Mouse (Mus musculus): ENCODE results near the gene Atp10a. TPM values are rescaled to one million over a fixed set of nuclear protein-coding genes. Genes with fewer than 3 reads are reported as not detected.

Gene Atp10a
- polyA plus RNA-seq, 1 experiment from 2014 or later, result 0.20 TPM

DNA sequence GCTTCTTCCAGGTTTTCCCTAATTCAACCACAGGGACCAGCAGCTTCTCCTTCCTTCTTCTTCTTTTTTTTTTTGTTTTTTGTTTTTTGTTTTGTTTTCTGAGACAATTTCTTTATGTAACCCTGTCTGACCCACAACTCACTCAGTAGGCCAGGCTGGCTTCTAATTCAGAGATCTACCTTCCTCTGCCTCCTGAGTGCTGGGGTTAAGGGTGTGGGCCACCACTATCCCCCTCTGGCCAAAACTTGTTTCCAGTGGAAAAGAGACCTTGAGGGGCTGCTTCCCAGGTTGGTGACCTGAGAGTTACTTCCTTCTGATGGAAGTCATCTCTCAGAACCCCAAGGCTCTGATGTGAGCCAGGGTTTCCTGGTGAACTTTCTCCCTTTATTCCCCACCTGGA, 4.1 kb downstream of the Atp10a start:
- Histone ChIP-seq H3K4me3 (ENCODE audit: low read depth, low read length) (no peak overlapping the region), H3K4me2 (ENCODE audit: low read depth, low read length) (no peak overlapping the region), H3K36me3 (replicated peaks; ENCODE audit: insufficient read depth, low read length) (no peaks in the 10 kb centered on the region), H3K27me3 (ENCODE audit: insufficient read depth, low read length) (0 out of 2 replicates have a peak, but pooled peaks cover 3% of the 10 kb centered on the region), H3K9me3 (ENCODE audit: low read length) (no peaks in the 10 kb centered on the region), H3K4me1 (ENCODE audit: insufficient read depth) (no peaks in the 10 kb centered on the region), H3K27ac (ENCODE audit: low read depth) (no peak overlapping the region), H3K9ac (replicated peaks) (no peak overlapping the region)
- DNase-seq (no peak), ATAC-seq (no peak)
- no peak for TF ChIP-seq CTCF (IDR thresholded peaks at IDR 0.05; ENCODE audit: low read depth)
- TF ChIP-seq EP300 (IDR thresholded peaks at IDR 0.05; ENCODE audit: low read depth), result no peak

DNA sequence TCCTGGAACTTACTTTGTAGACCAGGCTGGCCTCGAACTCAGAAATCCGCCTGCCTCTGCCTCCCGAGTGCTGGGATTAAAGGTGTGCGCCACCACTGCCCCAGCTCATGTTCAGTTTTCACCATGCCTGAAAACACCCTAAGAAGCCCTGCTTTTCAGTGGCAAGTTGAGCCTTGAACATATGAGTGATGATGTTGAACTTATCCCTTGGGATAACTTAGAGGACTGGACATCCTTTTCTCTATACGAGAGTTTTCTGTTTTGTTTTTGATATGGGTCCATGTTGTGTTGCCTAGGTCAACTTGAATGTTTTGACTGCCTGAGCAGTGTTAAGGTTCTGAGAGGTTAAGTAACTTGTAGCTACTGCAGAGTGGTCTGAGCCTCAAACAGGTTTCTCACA, 4.7 kb downstream of the Atp10a start:
- H3K9me3 ChIP-seq (ENCODE audit: low read length), result no peaks in the 10 kb centered on the region
- 0 out of 2 replicates have a peak, but pooled peaks cover 3% of the 10 kb centered on the region for H3K27me3 ChIP-seq (ENCODE audit: insufficient read depth, low read length)
- no peak for TF ChIP-seq EP300 (IDR thresholded peaks at IDR 0.05; ENCODE audit: low read depth)
- no peak for TF ChIP-seq CTCF (IDR thresholded peaks at IDR 0.05; ENCODE audit: low read depth)
- ATAC-seq (no peak), DNase-seq (no peak)
- no peaks in the 10 kb centered on the region for H3K4me1 ChIP-seq (ENCODE audit: insufficient read depth)
- H3K9ac ChIP-seq (replicated peaks), result no peak overlapping the region
- no peak overlapping the region for H3K27ac ChIP-seq (ENCODE audit: low read depth)
- no peak overlapping the region for H3K4me2 ChIP-seq (ENCODE audit: low read depth, low read length)
- WGBS (ENCODE audit: insufficient replicate concordance), result 80% methylated on average over 5 of the region's 5 CpGs
- no peak overlapping the region for H3K4me3 ChIP-seq (ENCODE audit: low read depth, low read length)
- no peaks in the 10 kb centered on the region for H3K36me3 ChIP-seq (replicated peaks; ENCODE audit: insufficient read depth, low read length)

DNA sequence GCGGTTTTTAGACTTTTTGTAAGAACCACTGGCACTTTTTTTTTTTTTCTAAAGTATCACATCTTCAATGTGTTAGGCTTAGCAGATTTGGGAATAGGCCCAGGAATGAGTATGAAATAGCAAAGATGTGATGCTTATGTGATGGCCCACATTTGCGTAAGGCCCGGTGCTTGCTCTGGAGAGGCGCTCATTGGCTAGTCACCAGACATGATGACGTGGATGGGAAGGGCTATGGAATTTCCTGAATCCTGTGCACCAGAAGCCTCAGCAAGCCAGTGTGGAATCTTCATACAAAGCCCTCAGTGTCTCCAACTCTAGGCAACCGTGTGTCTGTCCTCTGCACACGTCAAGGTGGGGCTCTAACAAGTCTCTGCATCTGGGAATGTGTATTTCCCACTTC, 5.1 kb downstream of the Atp10a start:
- ATAC-seq (no peak), DNase-seq (no peak)
- TF ChIP-seq EP300 (IDR thresholded peaks at IDR 0.05; ENCODE audit: low read depth), result no peak
- no peak for TF ChIP-seq CTCF (IDR thresholded peaks at IDR 0.05; ENCODE audit: low read depth)
- Histone ChIP-seq H3K4me3 (ENCODE audit: low read depth, low read length) (no peak overlapping the region), H3K9ac (replicated peaks) (no peak overlapping the region), H3K27ac (ENCODE audit: low read depth) (no peak overlapping the region), H3K27me3 (ENCODE audit: insufficient read depth, low read length) (0 out of 2 replicates have a peak, but pooled peaks cover 3% of the 10 kb centered on the region), H3K36me3 (replicated peaks; ENCODE audit: insufficient read depth, low read length) (no peaks in the 10 kb centered on the region), H3K4me2 (ENCODE audit: low read depth, low read length) (no peak overlapping the region), H3K9me3 (ENCODE audit: low read length) (no peaks in the 10 kb centered on the region), H3K4me1 (ENCODE audit: insufficient read depth) (no peaks in the 10 kb centered on the region)
- WGBS (ENCODE audit: insufficient replicate concordance), result 83% methylated on average over 7 of the region's 7 CpGs

DNA sequence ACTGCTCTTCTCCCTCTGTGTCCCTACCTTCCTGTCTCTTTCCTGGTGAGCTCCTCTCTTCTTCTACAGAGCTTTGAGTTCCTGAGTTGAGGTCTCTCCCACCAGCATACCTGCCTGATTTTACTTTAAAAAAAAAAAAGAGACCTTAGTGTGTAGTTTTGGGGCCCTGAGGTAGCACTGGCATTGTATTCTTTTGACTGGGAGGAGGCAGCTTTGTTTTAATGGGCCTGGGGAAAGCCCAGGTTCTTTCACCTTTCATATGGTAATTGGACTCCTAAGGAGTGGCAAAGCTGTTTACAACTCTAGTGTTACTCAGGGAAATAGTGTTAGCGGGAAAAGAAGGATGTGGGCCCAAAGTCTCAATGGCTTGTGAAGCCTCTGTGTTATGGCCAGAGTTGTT, 12.7 kb downstream of the Atp10a start:
- TF ChIP-seq EP300 (IDR thresholded peaks at IDR 0.05; ENCODE audit: low read depth), result no peak
- no peak for TF ChIP-seq CTCF (IDR thresholded peaks at IDR 0.05; ENCODE audit: low read depth)
- Histone ChIP-seq H3K36me3 (replicated peaks; ENCODE audit: insufficient read depth, low read length) (no peaks in the 10 kb centered on the region), H3K27me3 (ENCODE audit: insufficient read depth, low read length) (no peaks in the 10 kb centered on the region), H3K4me1 (ENCODE audit: insufficient read depth) (no peaks in the 10 kb centered on the region), H3K4me2 (ENCODE audit: low read depth, low read length) (no peak overlapping the region), H3K9me3 (ENCODE audit: low read length) (no peaks in the 10 kb centered on the region), H3K4me3 (ENCODE audit: low read depth, low read length) (no peak overlapping the region), H3K27ac (ENCODE audit: low read depth) (no peak overlapping the region), H3K9ac (replicated peaks) (no peak overlapping the region)
- ATAC-seq, result no peak
- WGBS (ENCODE audit: insufficient replicate concordance), result 76% methylated on average over 1 of the region's 1 CpGs
- no peak for DNase-seq

DNA sequence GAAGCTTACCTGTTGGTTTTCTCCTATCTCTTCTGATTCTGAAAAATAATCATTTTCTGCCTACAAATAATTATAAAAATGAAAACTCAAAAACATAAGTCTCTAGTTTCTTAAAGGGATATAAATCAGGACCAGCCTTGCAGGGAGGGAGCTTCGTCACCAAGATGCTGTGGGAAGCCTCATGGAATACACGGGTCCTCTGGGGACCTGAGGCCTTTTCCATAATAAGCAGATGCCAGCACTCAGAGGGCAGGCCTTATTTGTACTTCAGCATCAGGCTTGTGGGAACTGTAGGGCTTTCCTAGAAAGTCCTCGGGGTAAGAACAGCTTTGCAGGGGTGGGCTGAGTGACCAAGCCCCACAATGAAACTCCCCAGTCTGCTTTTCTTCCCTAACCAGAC, 20.1 kb downstream of the Atp10a start:
- TF ChIP-seq EP300 (IDR thresholded peaks at IDR 0.05; ENCODE audit: low read depth) (no peak), CTCF (IDR thresholded peaks at IDR 0.05; ENCODE audit: low read depth) (no peak)
- no peaks in the 10 kb centered on the region for H3K9me3 ChIP-seq (ENCODE audit: low read length)
- no peak overlapping the region for H3K4me2 ChIP-seq (ENCODE audit: low read depth, low read length)
- H3K36me3 ChIP-seq (replicated peaks; ENCODE audit: insufficient read depth, low read length), result no peaks in the 10 kb centered on the region
- 63% methylated on average over 3 of the region's 3 CpGs for WGBS (ENCODE audit: insufficient replicate concordance)
- no peak for DNase-seq
- no peak for ATAC-seq
- H3K4me3 ChIP-seq (ENCODE audit: low read depth, low read length), result no peak overlapping the region
- H3K27me3 ChIP-seq (ENCODE audit: insufficient read depth, low read length), result no peaks in the 10 kb centered on the region
- 0 out of 2 replicates have a peak, but pooled peaks cover 3% of the 10 kb centered on the region for H3K4me1 ChIP-seq (ENCODE audit: insufficient read depth)
- no peak overlapping the region for H3K9ac ChIP-seq (replicated peaks)
- H3K27ac ChIP-seq (ENCODE audit: low read depth), result no peak overlapping the region

DNA sequence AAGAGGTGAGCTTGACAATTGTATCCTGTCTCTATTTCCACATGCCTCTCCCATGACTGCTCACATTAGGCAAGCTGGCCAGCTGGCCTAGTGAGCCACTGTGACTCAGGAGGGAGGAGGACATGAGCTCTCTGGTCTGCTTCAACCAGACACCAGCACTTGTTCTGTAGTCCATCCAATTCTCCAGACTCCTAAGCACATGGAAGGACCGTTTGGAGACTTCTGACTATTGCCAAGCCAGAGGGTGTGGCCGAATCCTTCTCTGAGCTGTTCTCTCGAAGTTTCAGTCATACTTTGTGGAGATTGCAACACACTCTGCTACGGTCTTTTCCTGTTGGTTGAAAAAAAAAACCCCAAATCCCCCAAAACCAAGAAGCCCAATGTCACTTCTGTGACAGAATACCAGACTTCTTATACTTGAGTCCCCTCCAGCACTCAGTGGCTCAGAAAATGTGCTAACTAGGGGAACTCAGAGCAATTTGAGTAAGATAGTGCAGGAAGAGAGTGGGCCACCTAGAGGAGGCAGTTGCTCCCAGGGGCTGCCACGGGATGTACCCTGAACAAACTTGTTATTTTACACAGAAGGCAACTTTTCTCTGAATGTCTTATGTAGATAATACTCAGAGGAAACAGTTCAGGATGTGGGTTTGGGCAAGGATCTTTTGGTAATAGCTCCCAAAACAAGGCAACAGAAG, 21.3 kb downstream of the Atp10a start:
- 0 out of 2 replicates have a peak overlapping the region, but pooled peaks have one; percentile 12 for H3K27ac ChIP-seq (ENCODE audit: low read depth)
- H3K27me3 ChIP-seq (ENCODE audit: insufficient read depth, low read length), result no peaks in the 10 kb centered on the region
- 15% methylated on average over 5 of the region's 5 CpGs for WGBS (ENCODE audit: insufficient replicate concordance)
- H3K4me1 ChIP-seq (ENCODE audit: insufficient read depth), result 0 out of 2 replicates have a peak, but pooled peaks cover 3% of the 10 kb centered on the region
- ATAC-seq, result peak; percentile 23; the same call in 1 of the 2 replicates
- DNase-seq, result peak; percentile 14
- H3K9ac ChIP-seq (replicated peaks), result no peak overlapping the region
- H3K4me3 ChIP-seq (ENCODE audit: low read depth, low read length), result no peak overlapping the region
- peak; percentile 24; the same call in 1 of the 2 replicates for TF ChIP-seq CTCF (IDR thresholded peaks at IDR 0.05; ENCODE audit: low read depth)
- no peak for TF ChIP-seq EP300 (IDR thresholded peaks at IDR 0.05; ENCODE audit: low read depth)
- no peaks in the 10 kb centered on the region for H3K36me3 ChIP-seq (replicated peaks; ENCODE audit: insufficient read depth, low read length)
- H3K9me3 ChIP-seq (ENCODE audit: low read length), result no peaks in the 10 kb centered on the region
- peak overlapping the region; percentile 40 for H3K4me2 ChIP-seq (ENCODE audit: low read depth, low read length)

Measured in liver, postnatal 0 days (tissue).